Comparison of ENCODE assay signal across 8 mouse cellular contexts in genomic region chr9:44772750-44773651, GRCm38 (mm10). TPM values are rescaled to one million over a fixed set of nuclear protein-coding genes. Genes with fewer than 3 reads are reported as not detected.
A peak's percentile ranks its signal among the peaks of the same experiment; 100 is the strongest.
DNase-seq lines count a peak whose midpoint lies in the region; ATAC-seq and TF ChIP-seq lines count a peak whose summit lies in the region.

No protein-coding gene starts in this region.

- ATAC-seq in activated CD4-positive, CD25-positive, alpha-beta regulatory T cell, adult 4 months: peak; percentile 99

- peak; percentile 93 to 94 for DNase-seq in gastrocnemius, adult 8-10 months (ENCODE audit: low spot score in 2 of 2)
- DNase-seq in hindlimb bud, embryonic 11.5 days (ENCODE audit: extremely low spot score, low read depth, low spot score): peak; percentile 80
- peak; percentile 88 to 89 for DNase-seq in left cerebral cortex, adult 8-10 months (ENCODE audit: low spot score in 2 of 2)
- DNase-seq in right cerebral cortex, postnatal 10 days (ENCODE audit: low spot score in 2 of 2): peak; percentile 96
- peak; percentile 85 for DNase-seq in urinary bladder, postnatal 25 days (ENCODE audit: low spot score)

- H3K9me3 ChIP-seq in megakaryocyte, embryonic 14.5 days: no peaks in the 10 kb centered on the region

- no peaks in the 10 kb centered on the region for H3K27me3 ChIP-seq in megakaryocyte, embryonic 14.5 days (replicated peaks)

- H3K4me1 ChIP-seq in cortical plate, adult 2 months (ENCODE audit: control insufficient read depth, insufficient read depth, low read length): no peaks in the 10 kb centered on the region; the same call in 1 of the 2 replicates
- peaks cover 21% of the 10 kb centered on the region for H3K4me1 ChIP-seq in megakaryocyte, embryonic 14.5 days

- H3K27ac ChIP-seq in cortical plate, adult 2 months (ENCODE audit: insufficient read depth, low read length): peak overlapping the region; percentile 20

- peak overlapping the region; percentile 86 for H3K4me3 ChIP-seq in cortical plate, adult 2 months (ENCODE audit: insufficient read depth, low read length)
- peak overlapping the region; percentile 93 for H3K4me3 ChIP-seq in megakaryocyte, embryonic 14.5 days (replicated peaks)

- no peaks in the 10 kb centered on the region for H3K36me3 ChIP-seq in megakaryocyte, embryonic 14.5 days (replicated peaks; ENCODE audit: low read length)

- TF ChIP-seq CTCF in cortical plate, adult 2 months (IDR thresholded peaks at IDR 0.05; ENCODE audit: extremely low read depth, insufficient read depth, low read length): peak; percentile 71

- peak; percentile 53; the same call in 1 of the 2 replicates for TF ChIP-seq POLR2A in cortical plate, adult 2 months (IDR thresholded peaks at IDR 0.05; ENCODE audit: extremely low read depth, insufficient read depth, low read length)

RNA-seq across cellular contexts. Expression of gene Ift46, which starts 5.3 kb away (rescaled TPM):
- 10 to 100 TPM; 62.3 to 65.5 TPM for polyA plus RNA-seq in activated CD4-positive, CD25-positive, alpha-beta regulatory T cell, adult 4 months (2017; shearing (Covaris generic))
- polyA plus RNA-seq in cortical plate, adult 2 months (2012; rRNA removed): 91.1 and 95.5 TPM in 2 replicates
- total RNA-seq in gastrocnemius, adult 8-10 months (2022): 10 to 100 TPM; 18.0 to 33.4 (median 22.4) TPM
- total RNA-seq in left cerebral cortex, adult 8-10 months (2022): 10 to 100 TPM; 60.2 to 78.5 (median 70.8) TPM
- polyA plus RNA-seq in megakaryocyte, embryonic 14.5 days (2012; ENCODE audit: insufficient read depth, low replicate concordance): 3.7 TPM in 1 of 2 replicates, not detected in the other

RNA-seq across cellular contexts. Expression of gene Arcn1, which starts 5.4 kb away (rescaled TPM):
- polyA plus RNA-seq in activated CD4-positive, CD25-positive, alpha-beta regulatory T cell, adult 4 months (2017; shearing (Covaris generic)): 10 to 100 TPM; 83.9 to 84.2 TPM
- 47.2 and 48.6 TPM in 2 replicates for polyA plus RNA-seq in cortical plate, adult 2 months (2012; rRNA removed)
- total RNA-seq in gastrocnemius, adult 8-10 months (2022): 10 to 100 TPM; 73.3 to 85.5 (median 80.4) TPM
- 100 to 1,000 TPM in 1 of 4 experiments, 10 to 100 TPM in 3; 96.2 to 117 (median 98.0) TPM for total RNA-seq in left cerebral cortex, adult 8-10 months (2022)
- polyA plus RNA-seq in megakaryocyte, embryonic 14.5 days (2012; ENCODE audit: insufficient read depth, low replicate concordance): 1.8 and 5.9 TPM in 2 replicates

RNA-seq across cellular contexts. Expression of gene Tmem25, which starts 26.1 kb away (rescaled TPM):
- 1 to 10 TPM in 1 of 2 experiments, under 1 TPM in 1; 0.34 to 1.5 TPM for polyA plus RNA-seq in activated CD4-positive, CD25-positive, alpha-beta regulatory T cell, adult 4 months (2017; shearing (Covaris generic))
- polyA plus RNA-seq in cortical plate, adult 2 months (2012; rRNA removed): 111 and 117 TPM in 2 replicates
- total RNA-seq in gastrocnemius, adult 8-10 months (2022): 1 to 10 TPM; 4.3 to 7.7 (median 5.8) TPM
- 10 to 100 TPM; 44.8 to 61.5 (median 58.2) TPM for total RNA-seq in left cerebral cortex, adult 8-10 months (2022)
- not detected in 2 replicates for polyA plus RNA-seq in megakaryocyte, embryonic 14.5 days (2012; ENCODE audit: insufficient read depth, low replicate concordance)

RNA-seq across cellular contexts. Expression of gene Ttc36, which starts 29.9 kb away (rescaled TPM):
- polyA plus RNA-seq in activated CD4-positive, CD25-positive, alpha-beta regulatory T cell, adult 4 months (2017; shearing (Covaris generic)): under 1 TPM in 1 of 2 experiments, not detected in 1; 0.77 TPM
- polyA plus RNA-seq in cortical plate, adult 2 months (2012; rRNA removed): 0.61 and 0.62 TPM in 2 replicates
- total RNA-seq in gastrocnemius, adult 8-10 months (2022): under 1 TPM in 2 of 4 experiments, not detected in 2; 0.92 to 0.96 TPM
- total RNA-seq in left cerebral cortex, adult 8-10 months (2022): 1 to 10 TPM in 3 of 4 experiments, under 1 TPM in 1; 0.42 to 1.4 (median 1.2) TPM
- 0.56 TPM in 1 of 2 replicates, not detected in the other for polyA plus RNA-seq in megakaryocyte, embryonic 14.5 days (2012; ENCODE audit: insufficient read depth, low replicate concordance)

RNA-seq across cellular contexts. Expression of gene Phldb1, which starts 38.0 kb away (rescaled TPM):
- polyA plus RNA-seq in activated CD4-positive, CD25-positive, alpha-beta regulatory T cell, adult 4 months (2017; shearing (Covaris generic)): under 1 TPM in 1 of 2 experiments, not detected in 1; 0.30 TPM
- polyA plus RNA-seq in cortical plate, adult 2 months (2012; rRNA removed): 112 and 131 TPM in 2 replicates
- 10 to 100 TPM; 20.0 to 33.0 (median 32.5) TPM for total RNA-seq in gastrocnemius, adult 8-10 months (2022)
- total RNA-seq in left cerebral cortex, adult 8-10 months (2022): 10 to 100 TPM; 82.9 to 91.9 (median 86.3) TPM
- 10.5 and 16.0 TPM in 2 replicates for polyA plus RNA-seq in megakaryocyte, embryonic 14.5 days (2012; ENCODE audit: insufficient read depth, low replicate concordance)

Comparison
In these comparisons a context has a peak if more than half of its experiments do, and no peak if none do; other contexts are left out.
1. Peak in every context shown above with its lines: DNase-seq, ATAC-seq, H3K4me3 ChIP-seq and H3K27ac ChIP-seq.
2. RNA of gene Ift46, which starts 5.3 kb away (polyA plus RNA-seq): 91.1 to 95.5 TPM in cortical plate, adult 2 months and 62.3 to 65.5 TPM in activated CD4-positive, CD25-positive, alpha-beta regulatory T cell, adult 4 months; 3.7 TPM in megakaryocyte, embryonic 14.5 days; every median in the first group is over 10 times any median in the second.
3. RNA of gene Tmem25, which starts 26.1 kb away (polyA plus RNA-seq): 111 to 117 TPM in cortical plate, adult 2 months; 0.34 to 1.5 TPM in activated CD4-positive, CD25-positive, alpha-beta regulatory T cell, adult 4 months and not detected in megakaryocyte, embryonic 14.5 days; every median in the first group is over 10 times any median in the second.